Comparison of ENCODE assay signal across 9 mouse cellular contexts in genomic region chr5:119672984-119673600, GRCm38 (mm10). TPM values are rescaled to one million over a fixed set of nuclear protein-coding genes. Genes with fewer than 3 reads are reported as not detected.
A peak's percentile ranks its signal among the peaks of the same experiment; 100 is the strongest.
DNase-seq lines count a peak whose midpoint lies in the region; ATAC-seq lines count a peak whose summit lies in the region.
"Had no signal": no experiment of that assay in that cellular context is flagged by ENCODE, and none has a peak within 500 bp of the region (broad histone marks: within the 10 kb centered on the region; RNA-seq: fewer than 3 reads in every experiment).

No protein-coding gene starts in this region.

- no peak overlapping the region for H3K9ac ChIP-seq in forebrain, embryonic 11.5 days (ENCODE audit: low read length)
- H3K9ac ChIP-seq in forebrain, embryonic 15.5 days (replicated peaks), result no peak overlapping the region
- no peak overlapping the region for H3K9ac ChIP-seq in midbrain, embryonic 13.5 days (replicated peaks)
- peak overlapping the region; percentile 85 for H3K9ac ChIP-seq in limb, embryonic 13.5 days
- peak overlapping the region; percentile 33; the same call in 1 of the 2 replicates for H3K9ac ChIP-seq in stomach, embryonic 15.5 days

- DNase-seq in forebrain, embryonic 11.5 days (ENCODE audit: low spot score), result no peak
- DNase-seq in midbrain, embryonic 10.5 days (ENCODE audit: low spot score), result no peak
- no peak for DNase-seq in left cerebral cortex, adult 11 months (ENCODE audit: low spot score)
- DNase-seq in spleen, postnatal 36 days (ENCODE audit: low spot score in 2 of 2), result no peak
- DNase-seq: right cerebral cortex, postnatal 14 days had no signal

- no peaks in the 10 kb centered on the region for H3K36me3 ChIP-seq in forebrain, embryonic 11.5 days (ENCODE audit: control insufficient read depth, insufficient read depth, low read length)
- H3K36me3 ChIP-seq in forebrain, embryonic 15.5 days, result no peaks in the 10 kb centered on the region
- H3K36me3 ChIP-seq in midbrain, embryonic 10.5 days, result no peaks in the 10 kb centered on the region
- H3K36me3 ChIP-seq in midbrain, embryonic 13.5 days, result no peaks in the 10 kb centered on the region
- H3K36me3 ChIP-seq in limb, embryonic 13.5 days, result peaks cover 9% of the 10 kb centered on the region
- no peaks in the 10 kb centered on the region; the same call in 1 of the 2 replicates for H3K36me3 ChIP-seq in stomach, embryonic 15.5 days

- peaks cover 13% of the 10 kb centered on the region for H3K4me1 ChIP-seq in forebrain, embryonic 11.5 days (replicated peaks; ENCODE audit: control insufficient read depth, insufficient read depth, low read length)
- H3K4me1 ChIP-seq in forebrain, embryonic 15.5 days, result peaks cover 21% of the 10 kb centered on the region
- H3K4me1 ChIP-seq in midbrain, embryonic 10.5 days, result peaks cover 41% of the 10 kb centered on the region
- peaks cover 18% of the 10 kb centered on the region for H3K4me1 ChIP-seq in midbrain, embryonic 13.5 days (replicated peaks)
- peaks cover 24% of the 10 kb centered on the region for H3K4me1 ChIP-seq in limb, embryonic 13.5 days
- peaks cover 23% of the 10 kb centered on the region for H3K4me1 ChIP-seq in stomach, embryonic 15.5 days

- peaks cover 87% of the 10 kb centered on the region for H3K27me3 ChIP-seq in forebrain, embryonic 11.5 days (ENCODE audit: control insufficient read depth, insufficient read depth, low read length)
- peaks cover 93% of the 10 kb centered on the region for H3K27me3 ChIP-seq in forebrain, embryonic 15.5 days
- peaks cover 100% of the 10 kb centered on the region for H3K27me3 ChIP-seq in midbrain, embryonic 10.5 days (ENCODE audit: low read depth, poor library complexity, severe bottlenecking)
- peaks cover 97% of the 10 kb centered on the region for H3K27me3 ChIP-seq in midbrain, embryonic 13.5 days
- peaks cover 69% of the 10 kb centered on the region for H3K27me3 ChIP-seq in limb, embryonic 13.5 days
- peaks cover 37% of the 10 kb centered on the region for H3K27me3 ChIP-seq in stomach, embryonic 15.5 days (replicated peaks)

- no peaks in the 10 kb centered on the region for H3K9me3 ChIP-seq in forebrain, embryonic 11.5 days (ENCODE audit: control insufficient read depth, low read length)
- no peaks in the 10 kb centered on the region for H3K9me3 ChIP-seq in forebrain, embryonic 15.5 days
- no peaks in the 10 kb centered on the region for H3K9me3 ChIP-seq in midbrain, embryonic 10.5 days (replicated peaks)
- H3K9me3 ChIP-seq in midbrain, embryonic 13.5 days, result no peaks in the 10 kb centered on the region
- H3K9me3 ChIP-seq in limb, embryonic 13.5 days, result no peaks in the 10 kb centered on the region
- H3K9me3 ChIP-seq in stomach, embryonic 15.5 days, result no peaks in the 10 kb centered on the region

- no peak overlapping the region for H3K4me2 ChIP-seq in forebrain, embryonic 11.5 days (ENCODE audit: low read depth, low read length, severe bottlenecking)
- no peak overlapping the region for H3K4me2 ChIP-seq in forebrain, embryonic 15.5 days (replicated peaks)
- H3K4me2 ChIP-seq in midbrain, embryonic 13.5 days (replicated peaks), result no peak overlapping the region
- peak overlapping the region; percentile 81 for H3K4me2 ChIP-seq in limb, embryonic 13.5 days (replicated peaks)
- H3K4me2 ChIP-seq in stomach, embryonic 15.5 days, result peak overlapping the region; percentile 86

- ATAC-seq in forebrain, embryonic 11.5 days (replicated peaks; ENCODE audit: low FRiP score), result no peak
- ATAC-seq in forebrain, embryonic 15.5 days (replicated peaks), result no peak
- ATAC-seq in midbrain, embryonic 13.5 days, result no peak
- no peak for ATAC-seq in limb, embryonic 13.5 days (ENCODE audit: low FRiP score, low read depth)
- ATAC-seq in stomach, embryonic 15.5 days (ENCODE audit: insufficient read depth, low FRiP score, low read depth), result no peak

- WGBS in forebrain, embryonic 11.5 days, result 1% methylated on average over 17 of the region's 17 CpGs
- 3% methylated on average over 17 of the region's 17 CpGs for WGBS in forebrain, embryonic 15.5 days
- under 1% methylated on average over 17 of the region's 17 CpGs for WGBS in midbrain, embryonic 10.5 days
- WGBS in midbrain, embryonic 13.5 days, result 2% methylated on average over 17 of the region's 17 CpGs
- 2% methylated on average over 17 of the region's 17 CpGs for WGBS in limb, embryonic 13.5 days
- WGBS in stomach, embryonic 15.5 days, result 13% methylated on average over 17 of the region's 17 CpGs

- H3K27ac ChIP-seq in forebrain, embryonic 11.5 days (ENCODE audit: low read depth, low read length), result no peak overlapping the region
- H3K27ac ChIP-seq in forebrain, embryonic 15.5 days (replicated peaks), result no peak overlapping the region
- H3K27ac ChIP-seq in midbrain, embryonic 10.5 days (replicated peaks), result no peak overlapping the region
- no peak overlapping the region for H3K27ac ChIP-seq in midbrain, embryonic 13.5 days
- H3K27ac ChIP-seq in limb, embryonic 13.5 days, result peak overlapping the region; percentile 94
- H3K27ac ChIP-seq in stomach, embryonic 15.5 days, result 0 out of 2 replicates have a peak overlapping the region, but pooled peaks have one; percentile 45

- 0 out of 2 replicates have a peak overlapping the region, but pooled peaks have one; percentile 8 for H3K4me3 ChIP-seq in forebrain, embryonic 11.5 days (ENCODE audit: low read depth, low read length)
- H3K4me3 ChIP-seq in forebrain, embryonic 15.5 days, result no peak overlapping the region
- H3K4me3 ChIP-seq in midbrain, embryonic 10.5 days, result peak overlapping the region; percentile 51
- no peak overlapping the region; the same call in 1 of the 2 replicates for H3K4me3 ChIP-seq in midbrain, embryonic 13.5 days (replicated peaks)
- H3K4me3 ChIP-seq in limb, embryonic 13.5 days, result peak overlapping the region; percentile 58
- peak overlapping the region; percentile 49 for H3K4me3 ChIP-seq in stomach, embryonic 15.5 days (replicated peaks)

RNA-seq across cellular contexts. Expression of gene Tbx3, which starts 2.6 kb away (rescaled TPM):
- polyA plus RNA-seq in forebrain, embryonic 11.5 days (2014; fragmentation: Nextera tagmentation; extraction: Ambion mirVana), result 0.88 and 2.0 TPM in 2 replicates
- polyA plus RNA-seq in forebrain, embryonic 15.5 days (2015; fragmentation: Nextera tagmentation; extraction: Ambion mirVana), result 1.7 and 2.4 TPM in 2 replicates
- polyA plus RNA-seq in midbrain, embryonic 10.5 days (2016; fragmentation: Nextera tagmentation; extraction: Ambion mirVana), result 3.9 and 7.2 TPM in 2 replicates
- 1.6 and 2.3 TPM in 2 replicates for polyA plus RNA-seq in midbrain, embryonic 13.5 days (2015; fragmentation: Nextera tagmentation; extraction: Ambion mirVana)
- 29.9 and 43.9 TPM in 2 replicates for polyA plus RNA-seq in limb, embryonic 13.5 days (2015; fragmentation: Nextera tagmentation; extraction: Ambion mirVana)
- 21.4 and 21.9 TPM in 2 replicates for polyA plus RNA-seq in stomach, embryonic 15.5 days (2015; fragmentation: Nextera tagmentation; extraction: Ambion mirVana)

Comparison
In these comparisons a context has a peak if more than half of its experiments do, and no peak if none do; other contexts are left out.
1. H3K4me3 ChIP-seq: peak in forebrain, embryonic 11.5 days (single experiment), midbrain, embryonic 10.5 days (single experiment), limb, embryonic 13.5 days (single experiment) and stomach, embryonic 15.5 days (single experiment); none in forebrain, embryonic 15.5 days (single experiment) and midbrain, embryonic 13.5 days (single experiment).
2. H3K27ac ChIP-seq: peak in limb, embryonic 13.5 days (single experiment) and stomach, embryonic 15.5 days (single experiment); none in forebrain, embryonic 11.5 days (single experiment), forebrain, embryonic 15.5 days (single experiment), midbrain, embryonic 10.5 days (single experiment) and midbrain, embryonic 13.5 days (single experiment).
3. H3K4me2 ChIP-seq: peak in limb, embryonic 13.5 days (single experiment) and stomach, embryonic 15.5 days (single experiment); none in forebrain, embryonic 11.5 days (single experiment), forebrain, embryonic 15.5 days (single experiment) and midbrain, embryonic 13.5 days (single experiment).
4. H3K9ac ChIP-seq: peak in limb, embryonic 13.5 days (single experiment) and stomach, embryonic 15.5 days (single experiment); none in forebrain, embryonic 11.5 days (single experiment), forebrain, embryonic 15.5 days (single experiment) and midbrain, embryonic 13.5 days (single experiment).